Mouse (Mus musculus) liver, embryonic 14.5 days (tissue): ENCODE measurements around the gene Gal3st1. TPM values are rescaled to one million over a fixed set of nuclear protein-coding genes. Genes with fewer than 3 reads are reported as not detected.

Experiments
- ATAC-seq: fragments of 200-750 bp; cut with Nextera tagmentation; 2 replicates; pipeline ENCODE4 v1.8.0; 2017; ENCODE audit warnings: moderate number of reproducible peaks, mild to moderate bottlenecking, moderate library complexity; ENCODE audit not compliant: insufficient read depth
- DNase-seq, 3 experiments: peaks; one replicate each; pipeline ENCODE4 v3.0.0-alpha.2; 2012 to 2013; ENCODE audit warnings: low read depth in 3 of 3, low spot score in 3 of 3
- H3K27ac ChIP-seq: fragments of 300-500 bp; sonication (generic); 2 replicates; pipeline ENCODE4 v1.5.1; 2014; ENCODE audit warnings: moderate library complexity, mild to moderate bottlenecking, control low read depth, inconsistent platforms
- H3K27me3 ChIP-seq: fragments of 300-500 bp; sonication (generic); 2 replicates; pipeline ENCODE4 v1.6.1; 2014; ENCODE audit warnings: mild to moderate bottlenecking, low read length, moderate library complexity; ENCODE audit not compliant: control insufficient read depth, insufficient read depth
- H3K36me3 ChIP-seq: fragments of 300-500 bp; sonication (generic); replicated peaks from 2 replicates; pipeline ENCODE4 v1.6.1; 2014; ENCODE audit warnings: low read depth; ENCODE audit not compliant: control insufficient read depth, insufficient read depth
- H3K4me1 ChIP-seq, 2 experiments: fragments of 200-500 bp in 1 of 2; fragments of 300-500 bp in 1 of 2; sonication (generic) in 1 of 2; replicated peaks; 2 replicates each; pipeline ENCODE4 v1.6.1; 2012 to 2014; ENCODE audit warnings: antibody characterized with exemption in 1 of 2, inconsistent platforms in 1 of 2, low read length in 1 of 2; ENCODE audit not compliant: control insufficient read depth in 2 of 2, insufficient read depth in 2 of 2
- H3K4me2 ChIP-seq: fragments of 300-500 bp; sonication (generic); 2 replicates; pipeline ENCODE4 v1.6.1; 2014; ENCODE audit warnings: low read depth, mild to moderate bottlenecking, control low read depth, moderate library complexity
- H3K4me3 ChIP-seq, 2 experiments: fragments of 200-500 bp in 1 of 2; fragments of 300-500 bp in 1 of 2; sonication (generic) in 1 of 2; 2 replicates each; pipeline ENCODE4 v1.5.1; 2012 to 2014; ENCODE audit warnings: low read depth in 2 of 2, low read length in 2 of 2, mild to moderate bottlenecking in 2 of 2, control low read depth in 1 of 2, inconsistent platforms in 1 of 2, moderate library complexity in 1 of 2; ENCODE audit not compliant: insufficient read depth in 1 of 2
- H3K9ac ChIP-seq: fragments of 300-500 bp; sonication (generic); replicated peaks from 2 replicates; pipeline ENCODE4 v1.6.1; 2014; ENCODE audit warnings: mild to moderate bottlenecking, control low read depth, moderate library complexity
- H3K9me3 ChIP-seq: fragments of 300-500 bp; sonication (generic); 2 replicates; pipeline ENCODE4 v1.6.1; 2016; ENCODE audit warnings: low read length, mixed read lengths; ENCODE audit not compliant: control insufficient read depth
- CTCF ChIP-seq: IDR thresholded peaks from 2 replicates; pipeline ENCODE4 v1.5.1; 2016; ENCODE audit warnings: antibody characterized with exemption, low read depth, control low read depth
- EP300 ChIP-seq: IDR thresholded peaks from 2 replicates; pipeline ENCODE4 v1.6.1; 2016; ENCODE audit warnings: antibody characterized with exemption, low read depth
- WGBS: fragments of 180-500 bp; shearing (Covaris S2); extraction: QIAGEN DNeasy Blood & Tissue Kit; methylation state at CpG from one replicate; pipeline ENCODE4 v1.1.7; 2014; ENCODE audit not compliant: insufficient replicate concordance; 5-methylcytosine and 5-hydroxymethylcytosine counted together
- polyA plus RNA-seq, 2 experiments: library from polyadenylated mRNA; depleted of rRNA in 1 of 2; stranded (reverse) in 1 of 2; unstranded in 1 of 2; fragments of >200 nt; fragmentation: Nextera tagmentation in 1 of 2; extraction: Ambion mirVana in 1 of 2; gene quantifications; 2 replicates each; pipeline versions ENCODE4 v1.2.1 to v1.2.3; 2012 to 2014

Gene Gal3st1
- polyA plus RNA-seq, 2 experiments = 0.65 to 0.87 TPM

GRCm38 (mm10) chr11:3981536-3981935 lies 1.9 kb upstream of the Gal3st1 start:
- ATAC-seq (no peak), DNase-seq (no peak)
- Histone ChIP-seq H3K27me3 (peaks cover 20% of the 10 kb centered on the region), H3K4me1 (peaks cover 0 to 3% of the 10 kb centered on the region in 2 experiments; a peak in 1 of 4 replicates), H3K27ac (no peak overlapping the region), H3K9ac (no peak overlapping the region), H3K4me3 (no peak overlapping the region), H3K36me3 (peaks cover 22% of the 10 kb centered on the region), H3K9me3 (no peaks in the 10 kb centered on the region), H3K4me2 (no peak overlapping the region)
- TF ChIP-seq CTCF (no peak), EP300 (no peak)
- WGBS = 45% methylated on average over 6 of the region's 6 CpGs

DNA sequence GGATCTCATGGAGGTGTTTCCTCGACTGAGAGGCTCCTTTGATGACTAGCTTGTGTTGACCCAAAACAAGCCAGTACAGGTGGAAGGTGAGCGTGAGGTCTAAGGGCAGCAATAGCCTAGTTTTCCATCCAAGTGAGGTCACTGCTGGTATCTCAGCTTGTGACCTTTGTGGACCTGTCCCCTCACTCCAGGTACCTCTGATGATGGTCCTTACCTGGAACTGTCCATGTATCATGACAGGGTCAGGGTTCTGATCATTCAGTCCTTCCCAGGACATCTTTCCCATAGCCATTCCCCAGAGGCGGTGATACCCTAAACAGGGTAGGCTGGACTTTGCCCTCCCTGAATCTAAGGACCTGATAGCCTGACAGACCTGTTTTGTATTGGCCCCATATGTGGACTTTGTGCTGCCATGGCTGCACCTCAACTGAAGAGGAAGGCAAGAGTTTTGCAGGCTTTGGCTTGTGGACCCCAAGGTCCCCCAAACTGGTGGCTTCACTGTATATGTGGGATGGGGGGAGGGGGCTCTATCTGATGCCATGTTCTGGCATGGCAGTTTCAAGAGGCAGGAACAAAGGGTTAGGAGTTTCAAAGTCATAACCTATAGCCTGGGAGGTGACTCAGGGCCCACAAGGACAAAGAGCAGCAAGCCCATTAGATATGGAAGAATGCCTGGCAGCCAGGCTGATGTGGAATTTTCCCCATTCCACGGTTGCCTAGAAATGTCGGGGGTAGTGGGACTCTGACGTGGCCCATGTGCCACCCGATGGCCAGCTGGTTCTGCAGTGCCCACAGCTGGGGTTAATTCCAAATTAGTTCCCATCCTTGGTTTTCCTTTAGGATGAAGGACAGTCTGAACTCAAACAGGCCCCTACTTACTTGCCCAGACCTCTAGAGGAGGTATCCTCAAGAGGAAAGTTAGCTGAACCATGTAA lies 894 bp upstream of the Gal3st1 start:
- no peak for TF ChIP-seq CTCF
- no peak for TF ChIP-seq EP300
- no peak overlapping the region for H3K4me2 ChIP-seq

GRCm38 (mm10) chr11:3983863-3984745 lies 668 bp downstream of the Gal3st1 start:
- H3K9ac ChIP-seq = no peak overlapping the region
- no peak for TF ChIP-seq EP300
- TF ChIP-seq CTCF = no peak
- peak overlapping the region; percentile 37 to 57 for H3K4me3 ChIP-seq
- ATAC-seq (peak; percentile 49; the same call in 1 of the 2 replicates), DNase-seq (no peak)
- WGBS = 13% methylated on average over 15 of the region's 15 CpGs
- H3K27me3 ChIP-seq = peaks cover 20% of the 10 kb centered on the region
- H3K9me3 ChIP-seq = no peaks in the 10 kb centered on the region
- H3K4me2 ChIP-seq = peak overlapping the region; percentile 37
- H3K27ac ChIP-seq = no peak overlapping the region
- H3K36me3 ChIP-seq = peaks cover 5% of the 10 kb centered on the region
- H3K4me1 ChIP-seq = peaks cover 0 to 3% of the 10 kb centered on the region in 2 experiments; a peak in 1 of 4 replicates

More for the DNA sequence above, 894 bp upstream of the Gal3st1 start:
- Histone ChIP-seq H3K27me3 (peaks cover 20% of the 10 kb centered on the region), H3K9ac (no peak overlapping the region), H3K4me1 (peaks cover 0 to 3% of the 10 kb centered on the region in 2 experiments; a peak in 1 of 4 replicates), H3K4me3 (no peak overlapping the region), H3K27ac (no peak overlapping the region), H3K9me3 (no peaks in the 10 kb centered on the region), H3K36me3 (peaks cover 14% of the 10 kb centered on the region)
- ATAC-seq = no peak
- no peak for DNase-seq
- WGBS = 57% methylated on average over 7 of the region's 7 CpGs

GRCm38 (mm10) chr11:3989748-3990147 lies 6.3 kb downstream of the Gal3st1 start:
- DNase-seq = no peak
- no peaks in the 10 kb centered on the region for H3K9me3 ChIP-seq

More at GRCm38 (mm10) chr11:3989748-3990147, 6.3 kb downstream of the Gal3st1 start:
- H3K4me3 ChIP-seq = no peak overlapping the region
- 37% methylated on average over 3 of the region's 3 CpGs for WGBS
- no peak for ATAC-seq
- no peak overlapping the region for H3K9ac ChIP-seq
- no peaks in the 10 kb centered on the region for H3K4me1 ChIP-seq
- no peak overlapping the region for H3K4me2 ChIP-seq
- no peaks in the 10 kb centered on the region for H3K27me3 ChIP-seq
- H3K27ac ChIP-seq = no peak overlapping the region
- TF ChIP-seq CTCF (no peak), EP300 (no peak)
- no peaks in the 10 kb centered on the region for H3K36me3 ChIP-seq
